Mouse (Mus musculus): ENCODE measurements around the gene Naglu. TPM values are rescaled to one million over a fixed set of nuclear protein-coding genes. Genes with fewer than 3 reads are reported as not detected.

Gene Naglu
- polyA plus RNA-seq, 1 experiment from 2014 or later, result 7.0 TPM

DNA sequence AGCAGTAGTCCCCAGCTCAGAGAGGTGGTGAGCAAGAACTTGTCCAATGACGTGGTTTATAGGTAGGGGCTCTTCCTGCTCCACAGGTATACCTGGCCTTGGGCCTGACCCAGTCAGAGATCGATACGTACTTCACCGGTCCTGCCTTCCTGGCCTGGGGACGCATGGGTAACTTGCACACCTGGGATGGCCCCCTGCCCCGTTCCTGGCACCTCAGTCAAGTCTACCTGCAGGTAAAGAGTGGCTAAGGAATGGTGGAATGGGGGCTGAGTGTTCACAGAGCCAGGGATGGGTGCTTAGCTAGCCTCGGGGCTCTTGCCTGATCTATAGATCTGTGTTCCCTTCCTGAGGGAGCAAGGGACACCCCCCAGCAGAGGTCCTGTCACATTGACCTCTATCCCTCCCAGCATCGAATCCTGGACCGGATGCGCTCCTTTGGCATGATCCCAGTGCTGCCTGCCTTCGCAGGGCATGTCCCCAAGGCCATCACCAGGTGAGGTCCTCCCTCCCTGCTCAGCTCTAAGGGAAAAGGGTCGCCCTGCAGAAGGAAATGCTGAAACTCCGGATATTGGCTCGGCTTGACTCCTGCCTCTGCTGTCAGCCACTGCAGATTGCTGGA, 2.1 kb downstream of the Naglu start:
- H3K4me1 ChIP-seq (ENCODE audit: control insufficient read depth, insufficient read depth, low read length), result peaks cover 13% of the 10 kb centered on the region
- H3K9me3 ChIP-seq (ENCODE audit: control insufficient read depth, low read length), result no peaks in the 10 kb centered on the region
- ATAC-seq (ENCODE audit: low read depth), result no peak
- no peak overlapping the region for H3K4me2 ChIP-seq (ENCODE audit: low read depth, low read length)
- no peak overlapping the region for H3K27ac ChIP-seq (ENCODE audit: low read depth, low read length)
- H3K4me3 ChIP-seq (ENCODE audit: low read depth, low read length), result no peak overlapping the region
- H3K36me3 ChIP-seq (ENCODE audit: control insufficient read depth, insufficient read depth, low read length), result no peaks in the 10 kb centered on the region
- H3K9ac ChIP-seq (replicated peaks; ENCODE audit: low read depth, low read length), result no peak overlapping the region
- H3K27me3 ChIP-seq (ENCODE audit: control insufficient read depth, insufficient read depth, low read length), result peaks cover 2% of the 10 kb centered on the region
- WGBS, result 71% methylated on average over 14 of the region's 14 CpGs

- WGBS, result 77% methylated on average over 9 of the region's 9 CpGs
- no peak within 1 kb of the TSS for H3K27ac ChIP-seq (ENCODE audit: low read depth, low read length)
- H3K9me3 ChIP-seq (ENCODE audit: control insufficient read depth, low read length), result no peaks in the 10 kb centered on the region
- no peak within 1 kb of the TSS for H3K4me2 ChIP-seq (ENCODE audit: low read depth, low read length)
- no peak within 1 kb of the TSS for H3K9ac ChIP-seq (replicated peaks; ENCODE audit: low read depth, low read length)
- H3K36me3 ChIP-seq (ENCODE audit: control insufficient read depth, insufficient read depth, low read length), result no peaks in the 10 kb centered on the region
- H3K4me1 ChIP-seq (ENCODE audit: control insufficient read depth, insufficient read depth, low read length), result peaks cover 6% of the 10 kb centered on the region; the same call in 1 of the 2 replicates
- no peak within 1 kb of the TSS for H3K4me3 ChIP-seq (ENCODE audit: low read depth, low read length)
- peaks cover 32% of the 10 kb centered on the region for H3K27me3 ChIP-seq (ENCODE audit: control insufficient read depth, insufficient read depth, low read length)
- no peak for ATAC-seq (ENCODE audit: low read depth)
Measured at GRCm38 (mm10) chr11:101078121-101078520, 8.3 kb downstream of the Naglu start, which contains the start of gene Hsd17b1. Hsd17b1 (plus strand) TSS chr11:101078411.

GRCm38 (mm10) chr11:101079746-101080145, 9.9 kb downstream of the Naglu start:
- 0 out of 2 replicates have a peak, but pooled peaks cover 3% of the 10 kb centered on the region for H3K36me3 ChIP-seq (ENCODE audit: control insufficient read depth, insufficient read depth, low read length)
- 3% methylated on average over 26 of the region's 27 CpGs for WGBS
- H3K27me3 ChIP-seq (ENCODE audit: control insufficient read depth, insufficient read depth, low read length), result peaks cover 32% of the 10 kb centered on the region
- no peak overlapping the region for H3K27ac ChIP-seq (ENCODE audit: low read depth, low read length)
- ATAC-seq (ENCODE audit: low read depth), result no peak
- peaks cover 11% of the 10 kb centered on the region; the same call in 1 of the 2 replicates for H3K4me1 ChIP-seq (ENCODE audit: control insufficient read depth, insufficient read depth, low read length)
- H3K9ac ChIP-seq (replicated peaks; ENCODE audit: low read depth, low read length), result no peak overlapping the region
- no peaks in the 10 kb centered on the region for H3K9me3 ChIP-seq (ENCODE audit: control insufficient read depth, low read length)
- H3K4me3 ChIP-seq (ENCODE audit: low read depth, low read length), result no peak overlapping the region
- no peak overlapping the region for H3K4me2 ChIP-seq (ENCODE audit: low read depth, low read length)

- Histone ChIP-seq H3K4me3 (ENCODE audit: low read depth, low read length) (no peak overlapping the region), H3K9me3 (ENCODE audit: control insufficient read depth, low read length) (no peaks in the 10 kb centered on the region), H3K9ac (replicated peaks; ENCODE audit: low read depth, low read length) (no peak overlapping the region), H3K27me3 (ENCODE audit: control insufficient read depth, insufficient read depth, low read length) (peaks cover 32% of the 10 kb centered on the region), H3K36me3 (ENCODE audit: control insufficient read depth, insufficient read depth, low read length) (0 out of 2 replicates have a peak, but pooled peaks cover 4% of the 10 kb centered on the region), H3K27ac (ENCODE audit: low read depth, low read length) (no peak overlapping the region), H3K4me1 (ENCODE audit: control insufficient read depth, insufficient read depth, low read length) (peaks cover 11% of the 10 kb centered on the region; the same call in 1 of the 2 replicates), H3K4me2 (ENCODE audit: low read depth, low read length) (no peak overlapping the region)
- 65% methylated on average over 5 of the region's 5 CpGs for WGBS
- ATAC-seq (ENCODE audit: low read depth), result no peak
Measured at GRCm38 (mm10) chr11:101080421-101080820, 10.6 kb downstream of the Naglu start.

DNA sequence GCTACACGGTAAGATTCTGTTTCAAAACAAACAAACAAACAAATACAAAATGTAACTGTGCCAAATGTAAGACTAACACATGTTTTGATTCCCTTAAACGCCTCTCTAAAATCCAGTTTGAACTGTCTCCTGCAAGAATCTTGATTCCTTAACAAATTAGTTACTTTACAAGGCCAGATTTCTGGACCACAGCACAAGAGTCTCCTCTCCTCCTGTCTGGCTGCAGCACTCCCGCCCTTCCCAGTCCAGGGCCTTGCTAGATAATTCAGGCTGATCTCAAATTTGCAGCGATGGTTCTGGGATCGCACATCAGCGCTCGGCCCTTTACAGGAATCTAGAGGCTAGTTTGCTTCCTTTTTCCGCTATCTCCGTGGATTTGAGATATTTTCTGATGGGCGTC, 11.8 kb downstream of the Naglu start:
- H3K9me3 ChIP-seq (ENCODE audit: control insufficient read depth, low read length), result no peaks in the 10 kb centered on the region
- H3K27me3 ChIP-seq (ENCODE audit: control insufficient read depth, insufficient read depth, low read length), result peaks cover 32% of the 10 kb centered on the region
- no peak for ATAC-seq (ENCODE audit: low read depth)
- peaks cover 19% of the 10 kb centered on the region; the same call in 1 of the 2 replicates for H3K4me1 ChIP-seq (ENCODE audit: control insufficient read depth, insufficient read depth, low read length)
- 0 out of 2 replicates have a peak, but pooled peaks cover 4% of the 10 kb centered on the region for H3K36me3 ChIP-seq (ENCODE audit: control insufficient read depth, insufficient read depth, low read length)
- 4% methylated on average over 10 of the region's 10 CpGs for WGBS
- H3K27ac ChIP-seq (ENCODE audit: low read depth, low read length), result peak overlapping the region; percentile 86
- H3K4me2 ChIP-seq (ENCODE audit: low read depth, low read length), result peak overlapping the region; percentile 100
- peak overlapping the region; percentile 78 for H3K4me3 ChIP-seq (ENCODE audit: low read depth, low read length)
- peak overlapping the region; percentile 43; the same call in 1 of the 2 replicates for H3K9ac ChIP-seq (replicated peaks; ENCODE audit: low read depth, low read length)

DNA sequence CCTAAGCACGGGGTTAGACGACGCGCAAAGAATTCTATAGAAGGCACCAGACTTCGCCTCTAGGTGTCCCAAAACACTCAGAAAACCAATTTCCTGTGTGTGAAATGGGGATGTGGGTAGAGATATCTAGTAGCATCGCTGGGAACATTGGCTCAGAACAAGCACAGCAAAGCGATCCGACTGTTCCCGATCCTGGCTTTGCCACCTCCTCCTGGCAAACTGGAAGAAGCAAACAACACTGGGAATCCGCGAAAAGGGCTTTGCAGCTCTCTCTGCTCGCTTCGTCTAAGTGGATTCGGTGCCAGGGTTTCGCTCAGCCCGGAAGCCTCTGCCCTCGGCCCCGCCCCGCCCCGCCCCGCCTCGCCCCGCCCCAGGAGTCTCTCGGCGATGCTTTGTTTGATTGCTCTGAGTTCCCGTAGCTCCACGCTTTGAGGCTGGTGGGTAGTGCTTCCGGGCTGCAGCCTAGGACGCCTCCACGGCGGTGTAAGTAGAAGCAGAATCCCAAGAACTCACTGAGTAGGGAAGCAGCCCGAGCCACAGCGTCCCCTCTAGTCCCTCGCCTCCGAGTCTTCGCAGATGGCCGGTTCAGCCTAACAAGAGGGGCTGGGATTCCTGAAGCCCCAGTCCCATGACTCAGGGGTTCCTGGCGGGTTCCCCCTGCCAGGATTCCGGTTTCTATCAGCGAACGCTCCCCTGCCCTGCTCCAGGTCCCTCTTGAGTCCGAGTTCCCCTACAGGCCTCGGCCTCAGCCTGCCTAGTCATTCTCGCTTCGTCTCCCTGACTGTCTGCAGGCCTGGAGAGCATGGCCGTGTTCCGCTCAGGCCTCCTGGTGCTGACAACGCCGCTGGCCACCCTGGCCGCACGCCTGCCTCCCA, 12.6 kb downstream of the Naglu start, which contains the start of gene Coasy:
TSS of gene Coasy (plus strand) at position 358 of the 875 bp plus-strand sequence.
- Histone ChIP-seq H3K27me3 (ENCODE audit: control insufficient read depth, insufficient read depth, low read length) (peaks cover 25% of the 10 kb centered on the region), H3K4me2 (ENCODE audit: low read depth, low read length) (peak within 1 kb of the TSS; percentile 100), H3K4me1 (ENCODE audit: control insufficient read depth, insufficient read depth, low read length) (peaks cover 20% of the 10 kb centered on the region), H3K36me3 (ENCODE audit: control insufficient read depth, insufficient read depth, low read length) (0 out of 2 replicates have a peak, but pooled peaks cover 4% of the 10 kb centered on the region), H3K9ac (replicated peaks; ENCODE audit: low read depth, low read length) (peak within 1 kb of the TSS; percentile 85), H3K9me3 (ENCODE audit: control insufficient read depth, low read length) (no peaks in the 10 kb centered on the region), H3K27ac (ENCODE audit: low read depth, low read length) (peak within 1 kb of the TSS; percentile 86), H3K4me3 (ENCODE audit: low read depth, low read length) (peak within 1 kb of the TSS; percentile 78)
- peak; percentile 90 for ATAC-seq (ENCODE audit: low read depth)
- WGBS, result under 1% methylated on average over 50 of the region's 51 CpGs

- peaks cover 27% of the 10 kb centered on the region for H3K4me1 ChIP-seq (ENCODE audit: control insufficient read depth, insufficient read depth, low read length)
- ATAC-seq (ENCODE audit: low read depth), result no peak
Measured at GRCm38 (mm10) chr11:101083083-101083697, 13.4 kb downstream of the Naglu start.

GRCm38 (mm10) chr11:101084246-101084645, 14.4 kb downstream of the Naglu start:
- peaks cover 7% of the 10 kb centered on the region for H3K27me3 ChIP-seq (ENCODE audit: control insufficient read depth, insufficient read depth, low read length)
- peaks cover 7% of the 10 kb centered on the region for H3K36me3 ChIP-seq (ENCODE audit: control insufficient read depth, insufficient read depth, low read length)
- no peak overlapping the region for H3K4me3 ChIP-seq (ENCODE audit: low read depth, low read length)
- H3K4me2 ChIP-seq (ENCODE audit: low read depth, low read length), result no peak overlapping the region
- H3K4me1 ChIP-seq (ENCODE audit: control insufficient read depth, insufficient read depth, low read length), result peaks cover 30% of the 10 kb centered on the region
- no peak overlapping the region for H3K27ac ChIP-seq (ENCODE audit: low read depth, low read length)
- H3K9me3 ChIP-seq (ENCODE audit: control insufficient read depth, low read length), result no peaks in the 10 kb centered on the region
- ATAC-seq (ENCODE audit: low read depth), result no peak
- no peak overlapping the region for H3K9ac ChIP-seq (replicated peaks; ENCODE audit: low read depth, low read length)
- 86% methylated on average over 14 of the region's 14 CpGs for WGBS

More at GRCm38 (mm10) chr11:101083083-101083697, 13.4 kb downstream of the Naglu start:
- WGBS, result 32% methylated on average over 19 of the region's 19 CpGs
- Histone ChIP-seq H3K4me2 (ENCODE audit: low read depth, low read length) (peak overlapping the region; percentile 100), H3K9me3 (ENCODE audit: control insufficient read depth, low read length) (no peaks in the 10 kb centered on the region), H3K9ac (replicated peaks; ENCODE audit: low read depth, low read length) (peak overlapping the region; percentile 85), H3K36me3 (ENCODE audit: control insufficient read depth, insufficient read depth, low read length) (0 out of 2 replicates have a peak, but pooled peaks cover 4% of the 10 kb centered on the region), H3K4me3 (ENCODE audit: low read depth, low read length) (peak overlapping the region; percentile 78), H3K27ac (ENCODE audit: low read depth, low read length) (peak overlapping the region; percentile 86), H3K27me3 (ENCODE audit: control insufficient read depth, insufficient read depth, low read length) (peaks cover 18% of the 10 kb centered on the region)
